Mouse (Mus musculus): ENCODE data around the gene Eml1.

Eml1 gene

DNA sequence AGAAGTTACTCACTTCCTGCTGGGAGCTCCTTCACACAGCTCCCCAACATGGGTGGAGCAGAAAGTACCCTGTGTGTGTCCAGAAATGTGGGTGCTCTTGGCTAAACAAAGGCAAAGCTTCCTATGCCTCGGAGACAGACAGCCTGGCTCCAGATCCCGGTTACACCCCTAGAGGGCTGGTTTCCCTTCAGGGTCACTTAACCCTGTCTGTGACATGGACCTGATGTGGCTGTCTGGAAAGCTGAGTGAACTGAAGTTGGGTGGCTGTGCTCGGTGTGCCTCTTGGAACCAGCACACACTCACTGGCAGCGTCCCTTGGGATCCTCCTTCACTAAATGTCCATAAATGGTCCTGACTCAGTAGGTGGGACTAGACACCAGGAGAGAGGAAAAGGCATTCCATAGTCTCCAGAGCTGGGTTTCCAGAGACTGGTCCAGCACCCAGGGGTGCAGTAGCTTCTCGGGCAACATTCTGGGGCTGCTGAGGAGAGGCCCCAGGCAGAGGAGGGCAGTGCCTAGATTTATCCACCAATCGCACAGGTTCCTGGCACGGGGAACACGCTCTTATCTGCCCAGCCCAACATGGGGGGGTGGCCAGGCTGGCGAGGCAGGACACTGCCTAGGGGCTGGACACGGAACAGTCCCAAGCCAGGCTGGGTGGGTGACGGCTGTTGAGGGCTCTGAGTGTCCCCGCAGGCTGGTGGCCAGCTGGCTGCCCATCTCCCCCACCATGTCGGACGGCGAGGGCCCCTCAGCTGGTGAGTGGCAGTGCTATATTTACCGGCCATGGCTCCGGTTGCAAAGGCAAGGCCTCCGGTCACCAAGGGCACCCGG is at the start of gene Eml1:
Eml1 (plus strand) TSS at position 362 of the 833 bp plus-strand sequence.
- DNase-seq (ENCODE audit: low spot score): peak; percentile 51

DNA sequence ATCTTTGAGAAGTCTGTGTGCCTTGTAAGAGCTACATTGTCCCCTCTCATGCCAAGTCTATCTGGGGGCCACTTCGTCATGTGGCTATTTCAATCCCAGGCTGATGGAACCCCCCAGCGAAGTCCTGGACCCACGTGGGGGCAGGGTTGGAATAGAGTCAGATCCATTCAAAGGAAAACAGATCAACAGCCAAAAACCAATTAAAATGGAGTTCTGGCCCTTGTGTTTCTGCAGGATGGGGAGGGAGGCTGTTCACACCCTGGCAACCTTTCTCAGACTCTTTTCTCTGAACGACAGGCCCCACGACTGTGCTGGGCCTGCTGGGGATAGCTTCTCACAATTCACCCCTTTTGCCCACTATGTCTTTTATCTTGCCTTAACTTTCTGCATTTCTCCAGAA is 44.4 kb upstream of the Eml1 start:
- no peak for DNase-seq (ENCODE audit: low spot score)

DNA sequence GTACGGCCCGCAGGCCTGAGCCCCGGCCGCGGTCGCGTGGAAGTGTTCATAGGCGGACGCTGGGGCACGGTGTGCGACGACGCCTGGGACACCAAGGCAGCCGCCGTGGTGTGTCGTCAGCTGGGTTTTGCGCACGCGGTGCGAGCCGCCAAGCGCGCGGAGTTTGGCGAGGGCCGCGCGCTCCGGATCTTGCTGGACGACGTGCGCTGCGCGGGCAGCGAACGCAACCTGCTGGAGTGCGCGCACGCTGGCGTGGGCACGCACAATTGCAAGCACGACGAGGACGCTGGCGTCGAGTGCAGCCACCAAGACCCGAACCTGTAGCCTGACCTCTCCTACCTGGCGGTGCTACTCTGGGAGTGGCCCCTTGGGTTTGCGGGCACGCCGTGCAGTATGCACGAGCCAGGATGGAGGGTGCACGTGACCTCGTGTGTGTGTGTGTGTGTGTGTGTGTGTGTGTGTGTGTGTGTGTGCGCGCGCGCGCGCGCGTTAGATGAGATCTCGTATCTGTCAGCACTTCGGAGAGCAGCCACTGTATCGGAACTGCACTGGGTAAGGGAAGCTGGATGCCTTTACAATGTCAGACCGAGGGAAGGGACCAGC is 42.8 kb upstream of the Eml1 start:
- DNase-seq (ENCODE audit: low spot score): no peak

GRCm38 (mm10) chr12:108333056-108333455 is 37.7 kb upstream of the Eml1 start:
- peak; percentile 92 for DNase-seq (ENCODE audit: low spot score)

- DNase-seq (ENCODE audit: low spot score): no peak
Observed at GRCm38 (mm10) chr12:108333481-108333882, 37.3 kb upstream of the Eml1 start.

GRCm38 (mm10) chr12:108333895-108334445 is 36.8 kb upstream of the Eml1 start, which contains the start of gene Cyp46a1:
TSS of gene Cyp46a1 (plus strand) at chr12:108334381.
- DNase-seq (ENCODE audit: low spot score): peak; percentile 100

DNA sequence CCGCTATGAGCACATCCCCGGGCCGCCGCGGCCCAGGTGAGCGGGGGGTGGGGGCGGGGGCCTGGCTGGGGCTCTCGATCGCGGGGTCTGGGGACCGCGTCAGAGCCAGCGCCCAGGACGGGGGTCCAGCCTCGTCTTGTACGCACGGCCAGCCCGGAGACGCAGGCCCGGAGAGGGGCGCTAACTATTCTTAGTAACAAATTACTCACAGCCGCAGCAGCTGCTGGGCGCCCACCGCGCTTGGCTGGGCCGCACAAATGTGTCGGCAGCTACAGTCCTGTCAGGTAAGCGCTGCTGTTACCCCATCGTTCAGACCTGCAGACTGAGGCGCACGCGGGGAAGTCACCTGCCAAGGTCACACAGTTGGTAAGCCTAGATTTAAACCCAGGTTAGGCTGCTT is 36.2 kb upstream of the Eml1 start:
- DNase-seq (ENCODE audit: low spot score): no peak

- peak; percentile 62 for DNase-seq (ENCODE audit: low spot score)
Observed at GRCm38 (mm10) chr12:108338572-108339190, 32.1 kb upstream of the Eml1 start.

DNA sequence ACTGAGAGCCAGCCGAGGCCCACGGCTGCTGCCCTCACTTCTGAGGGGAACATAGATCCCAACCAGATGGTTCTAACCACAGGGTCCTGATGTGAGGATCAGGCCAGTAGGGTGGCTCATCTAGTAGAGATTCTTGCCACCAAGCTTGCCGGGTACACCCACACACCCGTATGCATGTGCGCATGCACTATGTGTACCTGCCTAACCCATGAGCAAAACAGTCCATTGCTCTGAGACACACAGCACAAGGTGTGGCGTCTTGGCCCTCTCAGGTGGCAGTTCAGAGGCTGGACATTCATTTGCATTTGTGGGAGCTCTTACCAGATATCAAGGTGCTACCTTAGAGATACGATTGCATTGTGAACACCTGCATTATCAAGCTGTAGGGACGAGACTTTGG is 22.6 kb upstream of the Eml1 start:
- no peak for DNase-seq (ENCODE audit: low spot score)

DNA sequence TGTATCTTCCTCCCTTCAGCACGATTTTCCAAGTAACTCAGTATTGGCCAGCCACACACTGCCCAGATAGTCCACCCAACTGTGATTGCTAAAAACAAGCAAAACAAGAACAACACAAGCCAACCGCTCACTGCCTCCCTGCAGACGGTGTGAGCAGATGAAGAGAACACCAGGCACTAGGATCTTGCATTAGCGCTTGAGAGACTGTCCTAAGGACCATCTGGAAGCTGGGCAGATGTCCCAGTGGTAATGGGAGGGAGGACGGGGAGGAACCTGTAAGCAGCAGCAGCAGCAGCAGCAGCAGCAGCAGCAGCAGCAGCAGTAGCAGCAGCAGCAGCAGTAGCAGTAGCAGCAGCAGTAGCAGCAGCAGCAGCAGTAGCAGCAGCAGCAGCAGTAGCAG is 21.7 kb upstream of the Eml1 start:
- no peak for DNase-seq (ENCODE audit: low spot score)

DNA sequence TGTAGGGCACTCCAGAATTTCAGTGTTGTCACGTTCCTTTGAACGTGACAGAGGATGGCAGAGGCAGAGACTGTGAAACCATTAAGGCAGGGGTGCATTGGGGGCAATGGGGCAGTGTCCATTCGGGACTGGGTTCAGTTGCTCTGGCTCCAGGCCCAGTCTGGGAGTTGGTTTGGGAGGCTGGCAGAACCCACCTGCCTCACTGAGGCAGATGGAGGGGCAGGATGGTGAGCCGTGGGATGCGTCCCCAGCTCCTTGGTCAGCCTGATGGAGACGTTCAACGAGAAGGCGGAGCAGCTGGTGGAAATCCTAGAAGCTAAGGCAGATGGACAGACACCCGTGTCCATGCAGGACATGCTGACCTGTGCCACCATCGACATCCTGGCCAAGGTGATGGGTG is 19.8 kb upstream of the Eml1 start:
- no peak for DNase-seq (ENCODE audit: low spot score)

DNA sequence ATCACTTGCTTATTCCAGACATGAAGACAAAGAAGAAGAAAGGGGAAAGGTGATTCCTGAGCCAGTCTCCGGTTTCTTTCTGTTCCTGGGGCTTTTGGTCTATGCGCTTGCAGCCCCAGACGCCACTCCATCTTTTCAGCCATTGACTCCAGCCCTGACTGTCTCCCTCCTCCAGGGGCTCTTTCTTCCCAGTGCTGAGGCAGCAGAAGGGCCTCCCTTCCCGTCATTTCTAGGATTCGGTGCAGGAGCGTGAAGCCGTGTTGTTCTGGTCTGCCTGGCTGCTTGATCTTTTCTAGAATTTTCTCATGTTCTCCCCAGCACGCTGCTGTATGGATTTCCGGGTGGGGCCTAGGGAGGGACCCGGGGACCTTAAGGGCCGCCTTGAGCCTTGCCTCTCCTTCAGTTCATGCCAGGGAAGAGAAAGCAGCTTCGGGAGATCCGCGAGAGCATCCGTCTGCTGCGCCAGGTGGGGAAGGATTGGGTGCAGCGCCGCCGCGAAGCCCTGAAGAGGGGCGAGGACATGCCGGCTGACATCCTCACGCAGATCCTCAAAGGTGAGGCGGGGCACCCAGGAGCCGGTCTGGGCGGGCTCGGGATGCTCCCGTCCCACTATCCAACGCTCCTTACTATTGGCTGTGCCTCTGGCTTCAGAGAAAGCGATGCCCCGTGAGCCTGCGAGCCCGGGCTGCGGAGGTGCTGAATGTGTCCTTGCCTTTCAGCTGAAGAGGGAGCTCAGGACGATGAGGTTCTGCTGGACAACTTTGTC is 18.2 kb upstream of the Eml1 start:
- no peak for DNase-seq (ENCODE audit: low spot score)

DNA sequence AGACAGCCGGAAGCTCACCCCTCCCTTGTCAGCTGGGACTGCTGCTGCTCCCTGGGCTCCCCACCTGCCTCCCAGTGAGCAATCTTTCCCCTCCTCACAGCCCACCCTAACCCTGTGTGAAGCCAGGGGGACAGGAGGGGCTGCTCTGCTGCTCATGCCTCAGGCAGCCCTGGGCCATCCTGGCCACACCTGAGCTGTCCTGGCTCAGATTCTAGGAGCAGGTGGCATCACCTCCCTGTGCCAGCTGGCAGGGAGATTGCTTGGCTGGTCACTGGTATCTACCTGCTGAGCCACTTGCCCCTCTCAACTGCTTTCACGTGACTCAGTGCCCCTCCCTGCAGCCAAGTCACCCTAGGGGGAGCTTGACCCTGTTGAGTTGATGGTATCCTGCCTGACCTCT is 16.5 kb upstream of the Eml1 start:
- DNase-seq (ENCODE audit: low spot score): no peak

- DNase-seq (ENCODE audit: low spot score): no peak
Observed at GRCm38 (mm10) chr12:108355271-108355670, 15.5 kb upstream of the Eml1 start.

DNA sequence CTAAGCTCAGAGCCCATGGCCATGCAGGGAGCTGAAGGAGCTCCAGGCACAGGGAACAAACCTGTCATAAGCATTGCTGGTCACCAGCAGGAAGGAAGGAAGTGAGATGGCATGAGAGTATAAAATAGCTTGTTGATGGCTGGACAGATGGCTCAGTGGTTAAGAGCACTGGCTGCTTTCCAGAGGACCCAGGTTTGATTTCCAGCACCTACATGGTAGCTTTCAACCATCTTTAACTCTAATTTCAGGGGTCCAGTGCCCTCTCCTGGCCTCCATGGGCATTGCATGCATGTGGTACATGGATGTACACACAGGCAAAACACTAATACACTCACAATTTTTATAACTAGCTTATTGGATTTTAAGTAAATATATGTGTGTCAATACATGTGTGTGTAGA is 14.8 kb upstream of the Eml1 start:
- no peak for DNase-seq (ENCODE audit: low spot score)

DNA sequence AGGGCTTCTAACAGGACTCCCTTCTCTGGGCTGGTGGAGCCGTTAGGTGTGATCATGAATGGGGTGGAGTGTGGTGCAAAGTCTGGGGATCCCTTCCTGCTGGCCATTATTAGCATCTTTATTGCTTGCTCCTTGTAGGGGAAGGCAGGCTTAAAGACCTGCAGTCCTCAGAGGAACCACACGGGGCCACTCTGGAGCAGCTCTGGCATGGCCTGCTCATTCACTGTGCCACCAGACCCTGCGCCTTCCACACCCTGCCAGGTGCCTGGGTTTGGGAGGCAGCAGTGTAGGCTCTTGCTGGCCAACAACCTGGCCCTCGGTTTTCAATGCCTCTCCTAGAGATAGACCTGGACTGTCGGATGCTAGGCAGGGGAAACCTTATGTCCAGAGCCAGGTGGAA is 7.0 kb upstream of the Eml1 start:
- DNase-seq (ENCODE audit: low spot score): peak; percentile 90

GRCm38 (mm10) chr12:108365340-108365739 is 5.4 kb upstream of the Eml1 start:
- DNase-seq (ENCODE audit: low spot score): peak; percentile 84

- no peak for DNase-seq (ENCODE audit: low spot score)
Observed at GRCm38 (mm10) chr12:108365868-108366267, 4.9 kb upstream of the Eml1 start.

DNA sequence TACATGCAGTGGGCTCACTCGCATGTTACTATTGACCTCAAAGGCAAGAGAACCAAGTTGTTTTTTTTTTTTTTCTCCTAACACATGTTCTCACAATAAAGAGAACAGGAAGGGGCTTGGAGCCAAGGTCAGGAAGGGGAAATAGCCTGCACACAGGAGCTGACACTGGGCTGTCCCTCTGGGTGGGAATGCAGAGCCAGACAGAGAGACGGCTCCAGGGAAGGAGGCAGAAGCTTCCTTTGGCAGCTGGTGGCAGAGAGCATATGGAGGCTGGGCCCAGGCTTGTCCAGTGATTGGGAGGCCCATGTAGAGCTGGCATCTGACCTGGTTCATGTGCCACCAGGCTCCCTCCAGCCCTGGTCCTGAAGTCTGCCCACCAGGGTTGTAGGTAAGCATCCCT is 2.8 kb upstream of the Eml1 start:
- no peak for DNase-seq (ENCODE audit: low spot score)

DNA sequence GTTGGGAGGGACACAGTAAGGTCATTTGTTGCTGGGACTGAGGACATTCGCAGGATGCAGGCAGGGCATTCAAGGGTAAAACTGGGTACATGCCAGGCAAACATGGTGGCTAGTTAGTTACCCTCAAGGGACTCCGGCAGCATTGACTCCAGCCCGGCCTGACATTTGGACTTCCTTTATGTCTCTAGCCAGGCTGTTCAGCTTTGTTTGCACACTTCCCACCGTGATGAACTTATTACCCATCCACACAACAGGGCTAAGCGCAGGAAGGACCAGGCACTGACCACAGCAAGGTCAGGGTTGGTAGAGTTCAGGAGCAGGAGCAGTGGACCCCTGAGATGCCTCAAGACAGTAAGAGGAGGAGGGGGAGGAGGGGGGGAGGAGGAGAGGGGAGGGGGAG is 1.8 kb upstream of the Eml1 start:
- DNase-seq (ENCODE audit: low spot score): no peak

DNA sequence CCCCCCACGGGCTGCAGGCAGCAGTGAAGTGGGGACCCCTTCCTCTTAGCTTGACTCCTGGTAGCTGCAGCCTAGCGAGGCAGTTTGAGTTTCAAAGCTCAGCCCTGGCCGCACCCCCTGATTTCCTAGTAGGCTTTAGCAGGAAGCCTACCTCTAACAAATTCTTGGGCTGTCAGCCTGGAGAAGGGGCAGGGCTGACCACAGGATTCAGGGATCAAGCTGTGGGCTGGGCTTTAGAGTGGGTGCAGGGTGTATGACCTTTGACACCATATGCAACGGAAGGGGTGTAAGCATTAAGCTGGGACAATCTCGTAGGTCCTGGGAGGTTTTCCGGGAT is 640 bp downstream of the Eml1 start:
- DNase-seq (ENCODE audit: low spot score): no peak

DNA sequence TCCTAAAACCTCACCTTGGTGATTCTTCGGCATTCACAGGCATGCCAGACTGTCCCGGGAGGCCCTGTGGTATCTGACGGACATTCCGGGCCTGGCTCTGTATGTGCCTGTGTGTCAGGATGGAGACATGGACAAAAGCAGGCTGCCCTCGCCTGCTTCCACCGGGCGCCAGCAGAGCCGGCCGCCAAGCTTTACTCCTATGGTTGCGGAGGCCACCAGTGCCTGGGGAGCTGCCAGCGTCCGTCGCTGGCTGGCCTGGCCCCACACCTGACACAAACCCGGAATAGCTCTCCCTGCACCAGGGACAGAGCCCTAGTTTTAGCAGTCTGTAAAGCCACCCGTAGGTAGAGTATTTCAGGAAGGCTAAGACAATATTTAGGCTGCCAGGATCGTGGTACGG is 1.5 kb downstream of the Eml1 start:
- no peak for DNase-seq (ENCODE audit: low spot score)

All from testis, postnatal 10 days (tissue).